Mouse (Mus musculus) left cerebral cortex, postnatal 14 days (tissue): ENCODE measurements around the gene Higd1c. TPM values are rescaled to one million over a fixed set of nuclear protein-coding genes. Genes with fewer than 3 reads are reported as not detected.
A peak's percentile ranks its signal among the peaks of the same experiment; 100 is the strongest.
"Not testable (repeated sequence)": the region's sequence is repeated elsewhere in the genome, so short reads cannot be mapped to it uniquely, and the experiment has no call there.

ENCODE experiments used
- DNase-seq, 2 experiments: peaks; one replicate each; pipeline ENCODE4 v3.0.0; 2021 to 2022; ENCODE audit warnings: low spot score in 2 of 2, mixed read lengths in 1 of 2
- intact Hi-C: fragments of 180-260 bp; cut with DNase I; formaldehyde crosslinking; loops from one replicate; pipeline ENCODE4 v1.15.1; 2025
- total RNA-seq, 2 experiments: library from RNA; stranded (reverse); gene quantifications; 2 replicates each; pipeline ENCODE4 v1.2.3; 2021

Higd1c gene
- total RNA-seq, 2 experiments from 2014 or later: not detected

DNA sequence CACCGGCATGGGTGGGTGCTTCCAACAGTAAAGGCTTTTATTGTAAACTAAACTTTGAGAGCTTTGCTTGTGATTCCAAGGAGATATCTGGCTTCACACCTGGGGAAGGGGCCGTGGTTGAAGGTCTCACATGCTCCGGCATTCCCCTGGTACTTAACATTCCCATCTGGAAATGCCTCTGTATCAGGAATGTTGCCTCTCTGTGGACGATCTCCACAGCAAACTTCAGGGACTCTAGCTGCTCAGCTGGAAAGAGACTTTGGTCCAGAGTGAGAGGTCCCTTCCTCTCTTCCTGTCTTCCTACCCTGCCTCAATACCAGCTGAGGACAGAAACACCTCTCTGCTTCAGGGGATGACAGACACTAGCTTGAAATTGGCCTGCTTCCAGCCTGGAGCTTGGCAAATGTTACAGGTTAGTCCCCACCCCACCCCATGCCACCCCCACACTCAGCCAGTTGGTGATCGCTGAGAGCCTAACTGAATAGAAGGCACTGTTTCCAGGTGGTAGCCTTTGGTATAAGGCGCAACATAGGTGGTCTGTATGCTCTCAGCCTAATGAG lies 12.8 kb upstream of the Higd1c start:
- intact Hi-C loops: no loop called here
- DNase-seq: no peak

DNA sequence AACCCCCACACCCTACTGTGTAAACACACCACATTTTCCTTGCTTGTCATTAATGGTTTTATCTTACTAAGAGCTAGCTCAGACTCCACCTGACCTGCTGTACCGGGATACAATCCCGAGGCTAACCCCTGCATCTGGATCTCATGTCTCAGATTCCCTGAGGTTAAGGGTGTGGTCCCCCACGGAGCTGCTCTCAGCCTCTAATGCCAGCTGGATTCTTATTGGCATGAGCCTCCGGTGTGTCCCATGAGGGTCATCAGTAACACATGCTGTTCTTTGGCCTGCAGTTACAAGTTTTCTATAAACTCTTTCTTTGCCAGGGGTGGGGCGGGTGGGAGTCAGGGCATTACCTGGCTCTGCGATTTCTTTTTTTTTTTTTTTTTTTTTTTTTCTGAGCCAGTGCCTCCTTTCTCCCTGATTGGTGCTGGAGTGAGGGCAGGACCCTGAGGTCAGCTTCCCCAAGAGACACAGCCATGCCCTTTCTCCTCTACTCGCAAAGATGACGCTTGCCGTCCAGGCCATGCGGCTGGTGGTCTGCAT lies 11.6 kb upstream of the Higd1c start, which contains the start of the genes Methig1 and Mettl7a2:
TSS of gene Methig1 (plus strand) at position 439 of the 540 bp plus-strand sequence.
TSS of gene Mettl7a2 (plus strand) at position 490 of the 540 bp plus-strand sequence.
- intact Hi-C loops: no loop called here
- DNase-seq: no peak

DNA sequence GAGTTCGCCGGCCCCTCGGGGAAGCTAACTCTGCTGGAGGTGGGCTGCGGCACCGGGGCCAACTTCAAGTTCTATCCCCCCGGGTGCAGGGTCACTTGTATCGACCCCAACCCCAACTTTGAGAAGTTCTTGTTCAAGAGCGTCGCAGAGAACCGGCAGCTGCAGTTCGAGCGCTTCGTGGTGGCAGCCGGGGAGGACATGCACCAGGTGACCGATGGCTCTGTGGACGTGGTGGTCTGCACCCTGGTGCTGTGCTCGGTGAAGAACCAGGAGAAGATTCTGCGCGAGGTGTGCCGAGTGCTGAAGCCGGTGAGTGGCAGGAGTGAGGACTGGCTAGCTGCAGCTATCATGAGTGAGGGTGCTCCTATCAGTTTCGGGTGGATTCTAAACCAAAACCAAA lies 10.9 kb upstream of the Higd1c start:
- intact Hi-C loops, DNase-seq: not testable (repeated sequence)

DNA sequence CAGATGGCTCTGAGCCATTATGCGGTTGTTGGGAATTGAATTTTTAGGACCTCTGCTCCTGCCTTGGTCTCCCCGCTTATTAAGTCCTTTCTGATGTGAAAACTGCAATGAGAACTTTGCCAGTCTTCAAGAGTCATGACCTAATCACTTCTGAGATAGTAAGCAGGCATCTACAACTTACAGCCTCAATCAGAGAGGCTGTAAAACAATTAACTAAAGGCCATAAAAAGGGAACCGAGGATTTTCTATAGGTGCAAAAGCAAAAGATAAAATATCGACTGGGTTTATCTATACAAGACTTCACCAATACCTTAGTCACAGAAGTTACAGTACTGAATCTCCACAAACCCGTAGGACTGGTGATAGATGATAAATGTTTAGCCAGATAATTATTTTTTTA lies 8.5 kb upstream of the Higd1c start:
- intact Hi-C loops: no loop called here
- DNase-seq: no peak

DNA sequence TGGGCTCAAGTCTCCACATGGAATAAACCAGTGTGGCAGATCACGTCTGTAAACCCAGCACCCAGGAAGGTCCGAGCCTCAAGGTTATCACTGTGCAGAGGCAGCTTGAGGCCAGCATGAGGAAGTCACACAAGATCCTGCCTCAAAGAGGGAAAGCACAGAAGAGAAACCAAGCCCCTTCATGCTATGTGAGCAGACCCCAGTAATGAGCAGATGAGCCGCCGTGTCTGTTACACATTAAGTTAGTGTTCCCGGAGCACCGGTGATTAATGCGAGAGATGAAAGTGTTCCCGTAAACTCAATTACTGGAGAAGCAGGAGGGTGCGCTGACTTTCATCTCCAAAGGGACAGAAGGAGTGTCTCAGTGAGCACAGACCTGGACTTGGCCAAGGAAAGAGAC lies 1.6 kb downstream of the Higd1c start:
- DNase-seq, intact Hi-C loops: not testable (repeated sequence)

DNA sequence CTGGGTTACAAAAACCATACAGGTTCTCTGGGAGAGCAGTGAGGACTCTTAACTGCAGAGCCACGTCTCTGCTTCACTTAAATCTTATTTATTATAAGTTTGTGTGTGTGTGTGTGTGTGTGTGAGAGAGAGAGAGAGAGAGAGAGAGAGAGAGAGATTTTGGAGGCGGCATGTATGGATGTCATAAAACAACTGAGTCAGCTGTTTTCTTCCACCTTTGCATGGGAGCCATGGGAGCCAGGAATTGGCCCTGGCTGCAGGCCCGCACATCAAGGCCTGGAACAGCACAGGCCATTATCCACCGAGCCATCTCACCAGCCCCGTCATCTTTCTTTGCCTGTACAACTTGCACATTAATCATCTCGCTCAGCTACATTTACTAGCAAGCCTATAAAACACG lies 2.8 kb downstream of the Higd1c start:
- DNase-seq: no peak
- intact Hi-C loops: no loop called here

DNA sequence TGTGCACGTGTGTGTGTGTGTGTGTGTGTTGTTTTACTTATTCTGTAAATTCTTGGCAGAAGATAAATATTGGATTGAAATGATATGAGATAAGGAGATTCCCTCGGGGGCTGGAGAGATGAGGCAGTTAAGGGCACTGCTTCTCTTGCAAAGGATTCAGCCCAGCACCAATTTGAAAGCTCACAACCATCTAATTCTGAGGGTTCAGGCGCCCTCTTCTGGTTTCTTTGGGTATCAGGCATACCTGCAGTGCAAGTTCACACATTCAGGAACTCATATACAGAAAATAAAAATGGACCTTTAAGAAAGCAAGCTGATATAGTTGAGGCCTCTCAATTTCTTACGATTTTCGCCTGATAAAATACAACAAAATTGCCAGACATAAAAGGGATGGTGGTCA lies 10.7 kb downstream of the Higd1c start:
- intact Hi-C loops: loop anchor here (10.0 kb wide), 3 partner anchors 50 to 350 kb away; no protein-coding TSS in a partner anchor
- peak; percentile 84 for DNase-seq

DNA sequence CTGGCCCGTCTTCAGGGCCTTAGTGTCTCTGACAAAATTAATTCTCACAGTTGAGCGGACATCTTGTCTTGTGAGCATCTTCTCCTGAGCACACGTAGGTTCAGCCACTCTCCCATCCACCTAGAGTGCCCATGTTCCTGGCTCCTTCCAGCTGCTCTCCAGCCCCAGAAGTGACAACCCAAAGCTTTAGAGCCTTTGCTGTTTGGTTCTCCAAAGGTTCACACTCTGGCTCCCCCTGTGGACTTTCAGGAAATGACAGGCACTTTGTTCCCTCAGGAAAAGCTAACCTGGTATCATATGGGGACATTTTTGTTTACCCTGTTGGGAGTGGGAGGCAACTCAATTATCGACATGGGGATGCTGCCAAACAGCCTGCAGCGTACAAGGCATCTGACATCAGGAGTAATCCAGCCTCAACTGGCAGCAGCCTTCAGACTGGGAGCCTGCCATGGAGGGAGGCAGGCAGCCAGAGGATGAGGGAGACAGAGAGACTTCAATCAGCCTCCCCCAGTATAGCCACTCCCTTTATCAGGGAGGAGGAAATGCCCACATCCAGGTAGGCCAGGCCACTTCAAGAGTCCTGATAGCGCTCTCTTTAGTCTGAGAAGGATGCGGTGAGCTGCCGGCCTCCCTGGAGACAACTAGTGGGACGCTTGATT lies 13.6 kb downstream of the Higd1c start:
- intact Hi-C loops: loop anchor here (10.0 kb wide), 3 partner anchors 53 to 353 kb away; no protein-coding TSS in a partner anchor
- peak in 1 of 2 experiments; percentile 33 for DNase-seq

DNA sequence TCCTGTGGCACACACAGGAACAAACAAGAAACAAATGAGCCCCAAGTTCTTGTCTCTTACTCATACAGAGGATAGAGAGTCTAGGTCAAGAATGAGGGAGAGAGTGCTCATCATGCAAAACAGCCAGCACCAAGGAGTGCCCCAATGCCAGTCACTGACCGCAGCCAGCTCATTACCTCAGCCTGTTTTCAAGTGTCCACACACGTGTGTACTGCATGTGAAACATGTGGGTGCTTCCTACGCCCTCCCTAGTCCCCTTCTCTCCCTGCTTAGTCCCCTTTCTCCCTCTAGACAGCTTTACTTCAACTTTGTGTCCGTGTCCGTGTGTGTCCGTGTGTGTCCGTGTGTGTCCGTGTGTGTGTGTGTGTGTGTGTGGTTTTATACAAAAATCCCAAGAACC lies 15.3 kb downstream of the Higd1c start:
- intact Hi-C loops: loop anchor here (10.0 kb wide), 3 partner anchors 55 to 355 kb away; no protein-coding TSS in a partner anchor

DNA sequence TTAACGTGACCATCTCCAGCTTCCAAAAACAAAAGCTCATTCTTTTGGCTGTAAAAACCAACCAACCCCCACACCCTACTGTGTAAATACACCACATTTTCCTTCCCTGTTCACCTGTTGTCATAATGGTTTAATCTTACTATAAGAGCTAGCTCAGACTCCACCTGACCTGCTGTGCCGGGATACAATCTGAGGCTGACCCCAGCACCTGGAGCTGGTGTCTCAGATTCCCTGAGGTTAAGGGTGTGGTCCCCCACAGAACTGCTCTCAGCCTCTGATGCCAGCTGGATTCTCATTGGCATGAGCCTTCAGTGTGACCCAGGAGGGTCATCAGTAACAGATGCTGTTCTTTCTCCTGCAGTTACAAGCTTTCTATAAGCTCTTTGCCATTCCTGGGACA lies 15.8 kb downstream of the Higd1c start:
- intact Hi-C loops: no loop called here
- DNase-seq: no peak

More for the DNA sequence above, 15.3 kb downstream of the Higd1c start:
- DNase-seq: no peak

DNA sequence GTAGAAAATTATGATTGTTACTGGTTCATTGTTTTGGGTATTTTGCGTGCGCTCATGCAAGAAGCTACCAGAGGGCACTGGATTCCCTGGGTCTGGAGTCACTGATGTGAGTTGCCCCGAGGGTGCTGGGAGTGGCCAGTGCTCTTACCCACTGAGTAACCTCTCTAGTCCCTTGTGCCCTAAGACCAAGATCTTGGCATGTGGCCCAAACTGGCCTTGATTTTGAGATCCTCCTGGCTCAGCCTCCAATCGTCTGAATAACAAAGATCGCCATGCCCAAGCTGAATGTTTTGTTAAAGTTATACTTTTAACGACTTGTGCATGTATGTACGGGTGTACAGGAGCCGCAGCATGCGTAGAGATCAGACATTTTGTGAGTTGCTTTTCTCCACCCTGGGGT lies 21.4 kb downstream of the Higd1c start:
- DNase-seq: no peak
- intact Hi-C loops: no loop called here

DNA sequence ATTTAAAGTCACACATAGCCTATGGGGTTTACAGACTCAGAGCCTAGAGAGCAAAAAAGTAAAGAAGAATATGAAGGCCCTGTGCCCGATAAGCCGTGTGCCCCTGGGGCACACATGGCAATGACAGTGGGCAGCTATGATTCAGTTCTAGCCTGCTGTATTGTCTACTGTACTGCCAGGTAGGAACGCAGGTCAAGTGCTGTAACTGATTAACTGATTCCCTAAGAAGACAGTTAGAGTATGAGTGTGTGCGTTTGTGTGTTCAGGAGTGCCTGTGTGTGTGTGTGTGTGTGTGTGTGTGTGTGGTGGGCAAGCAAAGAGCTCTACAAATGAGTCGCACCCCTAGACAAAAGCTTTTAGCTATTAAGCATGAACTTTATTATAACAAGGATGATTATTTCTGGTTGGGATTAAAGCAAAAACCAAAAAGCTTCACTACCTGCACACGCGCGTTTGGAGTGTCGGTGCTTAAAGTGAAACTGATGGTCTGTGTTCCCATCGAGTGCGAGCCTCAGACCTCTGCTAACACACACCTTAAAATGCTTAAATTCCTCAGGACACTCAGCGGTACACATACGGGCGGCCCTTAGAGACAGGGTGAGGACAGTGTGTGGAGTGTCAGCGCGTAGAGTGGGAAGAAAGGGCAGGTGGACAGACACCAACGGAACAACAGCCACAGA lies 23.3 kb downstream of the Higd1c start:
- no peak for DNase-seq
- intact Hi-C loops: no loop called here

DNA sequence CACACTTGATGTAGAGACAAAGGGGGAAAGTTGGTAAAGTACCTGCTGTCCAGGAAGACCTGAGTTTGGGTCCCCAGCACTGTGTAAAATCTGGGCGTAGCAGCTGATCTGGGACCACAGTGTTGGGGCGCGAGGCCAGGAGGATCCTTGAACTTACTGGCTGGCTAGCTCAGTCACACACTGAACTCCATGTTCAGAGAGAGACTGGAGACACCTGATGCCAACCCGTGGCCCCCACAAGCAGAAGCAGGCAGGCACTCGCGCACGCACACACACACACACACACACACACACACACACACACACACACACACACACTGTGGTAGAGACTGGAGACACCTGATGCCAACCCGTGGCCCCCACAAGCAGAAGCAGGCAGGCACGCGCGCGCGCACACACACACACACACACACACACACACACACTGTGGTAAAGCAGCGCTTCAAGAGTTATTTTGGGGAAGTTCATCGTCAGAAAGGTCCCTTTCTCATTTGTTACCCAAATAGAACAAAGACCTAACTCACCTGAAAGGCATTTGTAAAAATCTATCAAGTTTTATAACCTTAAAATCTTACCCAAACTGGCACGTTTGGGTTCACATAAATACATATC lies 24.0 kb downstream of the Higd1c start:
- DNase-seq: no peak
- intact Hi-C loops: no loop called here

DNA sequence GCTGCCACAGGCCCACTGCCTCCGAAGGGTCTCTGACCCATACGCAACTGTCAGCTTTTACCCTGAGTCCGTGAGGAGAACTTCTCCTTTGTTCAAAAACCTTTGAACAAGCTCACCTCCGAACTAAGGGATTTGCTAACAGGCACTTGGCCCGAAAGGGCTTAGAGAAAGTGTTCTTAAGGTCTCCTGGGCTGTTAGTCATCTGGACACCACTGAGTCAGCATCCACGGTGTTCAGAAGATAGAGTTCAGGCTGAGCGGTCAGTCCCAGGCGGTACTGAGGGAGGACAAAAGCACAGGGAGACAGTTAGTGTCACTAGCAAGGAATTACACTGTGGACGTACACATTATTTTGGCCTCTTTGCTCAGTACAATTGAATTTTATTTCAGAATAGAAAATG lies 24.5 kb downstream of the Higd1c start:
- no peak for DNase-seq
- intact Hi-C loops: no loop called here

DNA sequence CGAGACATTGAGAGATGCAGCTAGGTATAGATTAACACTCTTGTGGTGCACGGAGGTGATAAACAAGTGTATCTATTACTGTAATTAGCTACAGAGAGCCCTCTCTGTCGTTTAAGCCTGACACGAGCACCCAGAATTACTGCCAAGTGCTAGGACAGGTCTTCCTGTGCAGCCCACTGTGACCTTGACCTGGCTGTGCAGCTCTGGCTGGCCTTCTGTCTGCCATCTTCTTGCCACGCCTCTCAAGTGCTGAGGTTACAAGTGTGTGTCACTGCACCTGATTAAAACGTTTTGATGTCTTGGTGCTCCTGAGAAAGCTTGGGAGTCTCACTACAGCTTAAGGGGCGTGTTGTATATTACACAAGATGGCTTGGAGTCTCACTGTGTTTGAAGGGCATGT lies 26.7 kb downstream of the Higd1c start:
- no peak for DNase-seq
- intact Hi-C loops: loop anchor here (10.0 kb wide), 1 partner anchor 64 kb away; no protein-coding TSS in a partner anchor

DNA sequence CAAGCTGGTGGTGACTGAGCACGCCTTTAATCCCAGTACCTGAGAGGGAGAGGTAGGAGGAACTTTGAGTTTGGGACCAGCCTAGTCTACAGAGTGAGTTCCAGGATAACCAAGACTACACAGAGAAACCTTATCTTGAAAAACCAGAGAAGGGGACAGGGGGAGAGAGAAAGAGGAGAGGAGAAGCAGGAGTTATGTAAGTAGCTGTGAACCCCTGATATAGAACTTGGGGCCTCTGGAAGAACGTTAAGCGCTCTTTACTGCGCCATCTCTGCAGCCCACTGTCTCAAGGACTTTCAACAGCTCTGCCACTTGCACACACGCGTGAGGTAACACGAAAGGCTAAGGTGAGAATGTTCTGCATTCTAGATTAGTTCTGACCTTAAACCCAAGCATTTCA lies 27.3 kb downstream of the Higd1c start:
- intact Hi-C loops: loop anchor here (10.0 kb wide), 1 partner anchor 63 kb away; no protein-coding TSS in a partner anchor
- DNase-seq: no peak

DNA sequence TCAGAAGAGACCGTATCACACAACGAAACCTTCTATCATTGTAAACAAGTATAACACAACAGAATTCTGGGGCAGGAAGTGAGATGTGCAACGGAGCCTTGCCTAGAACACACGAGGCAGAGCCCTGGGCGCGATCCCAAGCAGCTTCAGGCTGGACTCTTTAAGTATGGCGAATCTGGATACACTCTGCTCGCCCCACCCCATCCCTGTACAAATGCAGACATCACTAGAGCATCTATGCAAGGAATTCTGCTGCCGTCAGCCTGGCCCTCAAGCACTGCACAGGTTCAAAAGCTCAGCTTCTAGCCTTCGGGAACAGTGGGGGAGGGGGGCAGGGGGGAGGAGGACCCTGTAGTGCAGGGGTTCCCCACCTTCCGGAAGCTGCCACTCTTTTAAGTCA lies 28.7 kb downstream of the Higd1c start:
- DNase-seq: no peak
- intact Hi-C loops: loop anchor here (10.0 kb wide), 1 partner anchor 62 kb away; no protein-coding TSS in a partner anchor

DNA sequence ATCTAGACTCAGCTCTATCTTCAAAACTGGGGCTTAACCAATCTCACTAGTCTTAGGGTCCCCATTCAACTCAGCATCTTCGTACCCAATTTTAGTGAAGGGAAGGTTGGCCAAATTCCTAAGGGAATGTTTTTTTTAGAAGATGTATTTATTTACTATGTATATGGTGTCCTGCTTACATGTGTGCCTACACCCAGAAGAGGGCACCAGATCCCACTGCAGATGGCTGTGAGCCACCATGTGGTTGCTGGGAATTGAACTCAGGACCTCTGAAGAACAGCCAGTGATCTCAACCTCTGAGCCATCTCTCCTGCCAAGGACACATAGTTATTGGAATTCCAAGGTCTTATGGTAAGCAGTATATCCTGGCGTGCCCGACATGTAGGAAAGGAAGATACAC lies 31.2 kb downstream of the Higd1c start:
- DNase-seq: no peak
- intact Hi-C loops: loop anchor here (10.0 kb wide), 1 partner anchor 59 kb away; no protein-coding TSS in a partner anchor

DNA sequence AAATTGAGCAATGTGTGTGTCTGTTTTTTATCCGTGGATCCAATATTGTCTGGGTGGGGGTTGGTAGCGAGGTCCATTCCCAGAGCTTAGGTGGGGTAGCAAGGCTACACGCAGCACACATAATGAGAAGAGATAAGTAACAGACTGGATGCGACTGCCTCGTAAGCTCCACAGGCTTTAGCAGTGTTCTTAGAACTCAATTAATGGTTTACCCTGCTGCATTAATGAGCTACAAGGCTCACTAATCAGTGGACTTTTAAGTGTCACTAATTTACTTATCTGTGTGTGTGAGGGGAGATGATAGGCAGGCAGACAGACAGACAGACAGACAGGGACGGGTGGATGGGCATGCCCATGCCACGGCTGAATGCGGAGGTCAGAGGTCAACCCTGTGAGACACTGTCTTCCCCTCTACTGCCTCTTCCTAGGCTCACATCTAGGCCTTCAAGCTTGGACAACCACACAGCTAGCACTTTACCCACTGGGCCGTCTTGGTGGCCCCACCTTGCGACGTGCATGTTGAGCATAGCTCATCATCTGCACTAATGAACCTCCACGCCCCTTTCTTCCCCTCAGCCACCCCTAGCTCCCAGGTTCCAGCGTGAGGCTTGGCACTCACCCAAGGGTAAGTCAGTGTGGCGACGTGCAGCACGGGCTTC lies 36.4 kb downstream of the Higd1c start:
- intact Hi-C loops: no loop called here
- DNase-seq: no peak
